Mouse (Mus musculus): ENCODE measurements around the gene Rrp8. TPM values are rescaled to one million over a fixed set of nuclear protein-coding genes. Genes with fewer than 3 reads are reported as not detected.

Rrp8 gene
- polyA plus RNA-seq, 2 experiments, result 7.0 to 9.2 TPM

DNA sequence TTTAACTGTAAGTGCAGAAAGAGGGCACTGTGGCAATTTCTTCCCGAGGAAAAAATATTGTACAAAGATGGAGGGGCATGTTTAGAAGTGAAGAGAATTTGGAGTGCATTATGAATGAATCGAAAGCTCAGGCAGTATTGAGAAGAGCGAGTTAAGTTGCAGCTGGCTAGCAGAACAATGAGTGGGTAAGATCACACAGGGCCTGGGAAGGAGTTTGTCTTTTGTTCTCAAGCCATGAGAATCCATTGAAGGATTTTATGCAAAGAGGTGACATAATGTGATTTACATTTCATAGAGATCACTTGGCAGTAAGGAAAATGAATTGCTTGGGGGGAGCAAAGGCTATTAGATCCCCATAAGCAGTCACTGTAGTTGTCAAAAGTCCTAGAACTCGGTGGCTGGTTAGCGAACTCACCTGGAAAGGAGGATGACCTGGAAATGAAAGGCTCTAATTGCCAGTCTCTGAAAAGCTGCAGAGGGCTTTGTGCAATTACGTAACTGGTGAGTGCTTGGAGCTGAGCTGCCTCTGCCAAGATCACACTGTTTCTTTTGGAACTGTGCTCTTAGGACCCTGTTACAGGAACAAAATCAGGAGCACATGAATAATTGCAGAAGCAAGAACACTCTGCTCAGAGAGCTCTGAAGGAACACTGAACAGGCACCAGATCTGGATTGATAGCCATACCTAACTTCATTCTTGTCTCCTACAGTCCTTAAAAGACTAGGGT is 8.3 kb downstream of the Rrp8 start:
- no peak for ATAC-seq (ENCODE audit: insufficient read depth)
- no peaks in the 10 kb centered on the region for H3K9me3 ChIP-seq (ENCODE audit: control insufficient read depth, low read length)
- no peak overlapping the region for H3K9ac ChIP-seq (replicated peaks)
- WGBS (ENCODE audit: insufficient replicate concordance), result 69% methylated on average over 6 of the region's 6 CpGs
- no peak overlapping the region for H3K4me2 ChIP-seq (ENCODE audit: low read depth)
- H3K27ac ChIP-seq, result no peak overlapping the region
- no peaks in the 10 kb centered on the region for H3K4me1 ChIP-seq (replicated peaks; ENCODE audit: control insufficient read depth in 2 of 2, insufficient read depth in 2 of 2, low read length in 1 of 2)
- peaks cover 16% of the 10 kb centered on the region for H3K36me3 ChIP-seq (replicated peaks; ENCODE audit: control insufficient read depth, insufficient read depth, low read depth)
- no peak overlapping the region for H3K4me3 ChIP-seq (ENCODE audit: insufficient read depth in 1 of 2, low read depth in 2 of 2, low read length in 2 of 2)
- DNase-seq (ENCODE audit: low read depth in 3 of 3, low spot score in 3 of 3), result no peak
- no peak for TF ChIP-seq EP300 (IDR thresholded peaks at IDR 0.05; ENCODE audit: low read depth)
- TF ChIP-seq CTCF (IDR thresholded peaks at IDR 0.05; ENCODE audit: low read depth), result no peak
- no peaks in the 10 kb centered on the region for H3K27me3 ChIP-seq (ENCODE audit: control insufficient read depth, insufficient read depth, low read length)

DNA sequence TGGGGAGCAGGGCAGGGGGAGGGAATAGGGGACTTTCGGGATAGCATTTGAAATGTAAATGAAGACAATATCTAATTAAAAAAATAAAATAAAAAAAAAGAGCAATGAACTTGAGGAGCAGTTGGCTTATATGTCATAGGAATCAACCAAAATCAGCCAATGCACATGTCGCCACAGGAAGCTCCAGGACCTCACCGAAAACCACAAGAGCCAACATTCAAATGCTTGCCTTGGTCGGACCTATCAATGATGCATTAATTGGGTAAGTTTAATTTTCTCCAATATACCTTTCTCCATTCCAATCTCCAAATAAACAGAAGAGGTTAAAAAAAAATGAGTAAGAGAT is 10.2 kb downstream of the Rrp8 start:
- Histone ChIP-seq H3K4me3 (ENCODE audit: insufficient read depth in 1 of 2, low read depth in 2 of 2, low read length in 2 of 2) (no peak overlapping the region), H3K27me3 (ENCODE audit: control insufficient read depth, insufficient read depth, low read length) (no peaks in the 10 kb centered on the region), H3K9me3 (ENCODE audit: control insufficient read depth, low read length) (no peaks in the 10 kb centered on the region), H3K27ac (no peak overlapping the region), H3K9ac (replicated peaks) (no peak overlapping the region), H3K4me2 (ENCODE audit: low read depth) (no peak overlapping the region), H3K4me1 (replicated peaks; ENCODE audit: control insufficient read depth in 2 of 2, insufficient read depth in 2 of 2, low read length in 1 of 2) (no peaks in the 10 kb centered on the region), H3K36me3 (replicated peaks; ENCODE audit: control insufficient read depth, insufficient read depth, low read depth) (peaks cover 4% of the 10 kb centered on the region)
- ATAC-seq (ENCODE audit: insufficient read depth) (no peak), DNase-seq (ENCODE audit: low read depth in 3 of 3, low spot score in 3 of 3) (no peak)
- 53% methylated on average over 4 of the region's 4 CpGs for WGBS (ENCODE audit: insufficient replicate concordance)
- TF ChIP-seq CTCF (IDR thresholded peaks at IDR 0.05; ENCODE audit: low read depth) (no peak), EP300 (IDR thresholded peaks at IDR 0.05; ENCODE audit: low read depth) (no peak)

DNA sequence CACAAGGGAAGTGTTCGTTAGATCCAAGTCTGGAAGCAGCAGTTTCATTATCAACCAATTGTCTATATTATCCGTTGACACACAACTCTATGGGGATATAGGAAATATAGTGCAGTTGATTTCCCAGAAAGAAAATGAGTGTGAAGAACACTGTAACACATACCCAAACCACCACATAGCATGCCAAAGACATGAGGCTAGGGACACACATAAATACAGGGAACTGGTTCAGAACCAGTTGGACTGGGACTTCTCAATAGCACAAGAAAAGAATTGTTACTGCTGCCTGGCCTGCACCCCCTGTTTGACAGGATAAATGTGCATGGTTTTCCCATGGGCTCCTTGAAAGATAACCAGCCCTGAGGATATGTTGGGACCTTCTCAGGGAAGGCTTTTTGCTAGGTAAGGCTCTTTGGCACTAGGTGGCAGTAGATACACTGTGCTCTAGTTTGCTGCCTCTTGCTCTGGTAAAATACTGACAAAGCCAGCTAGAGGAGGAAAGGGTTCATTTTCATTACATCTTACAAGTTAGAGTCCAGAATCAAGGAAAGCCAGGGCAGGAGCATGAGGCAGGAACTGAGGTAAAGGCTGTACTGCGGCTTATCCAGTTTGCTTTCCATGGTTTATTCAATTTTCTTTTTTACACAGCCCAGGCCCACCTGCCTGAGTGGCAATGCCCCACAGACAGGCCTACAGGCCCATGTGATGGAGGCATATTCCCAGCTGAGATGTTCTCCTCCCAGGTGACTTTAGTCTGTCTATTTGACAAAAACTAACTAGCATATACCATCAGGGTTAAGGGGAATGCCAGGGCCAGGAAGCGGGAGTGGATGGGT is 10.8 kb downstream of the Rrp8 start:
- 72% methylated on average over 4 of the region's 4 CpGs for WGBS (ENCODE audit: insufficient replicate concordance)
- Histone ChIP-seq H3K4me1 (replicated peaks; ENCODE audit: control insufficient read depth in 2 of 2, insufficient read depth in 2 of 2, low read length in 1 of 2) (no peaks in the 10 kb centered on the region), H3K36me3 (replicated peaks; ENCODE audit: control insufficient read depth, insufficient read depth, low read depth) (peaks cover under 1% of the 10 kb centered on the region), H3K9me3 (ENCODE audit: control insufficient read depth, low read length) (no peaks in the 10 kb centered on the region), H3K4me2 (ENCODE audit: low read depth) (no peak overlapping the region), H3K27ac (no peak overlapping the region), H3K27me3 (ENCODE audit: control insufficient read depth, insufficient read depth, low read length) (no peaks in the 10 kb centered on the region), H3K9ac (replicated peaks) (no peak overlapping the region), H3K4me3 (ENCODE audit: insufficient read depth in 1 of 2, low read depth in 2 of 2, low read length in 2 of 2) (no peak overlapping the region)
- DNase-seq (ENCODE audit: low read depth in 3 of 3, low spot score in 3 of 3) (peak in 1 of 3 experiments; percentile 41), ATAC-seq (ENCODE audit: insufficient read depth) (peak; percentile 64)
- TF ChIP-seq CTCF (IDR thresholded peaks at IDR 0.05; ENCODE audit: low read depth), result peak; percentile 83
- no peak for TF ChIP-seq EP300 (IDR thresholded peaks at IDR 0.05; ENCODE audit: low read depth)

DNA sequence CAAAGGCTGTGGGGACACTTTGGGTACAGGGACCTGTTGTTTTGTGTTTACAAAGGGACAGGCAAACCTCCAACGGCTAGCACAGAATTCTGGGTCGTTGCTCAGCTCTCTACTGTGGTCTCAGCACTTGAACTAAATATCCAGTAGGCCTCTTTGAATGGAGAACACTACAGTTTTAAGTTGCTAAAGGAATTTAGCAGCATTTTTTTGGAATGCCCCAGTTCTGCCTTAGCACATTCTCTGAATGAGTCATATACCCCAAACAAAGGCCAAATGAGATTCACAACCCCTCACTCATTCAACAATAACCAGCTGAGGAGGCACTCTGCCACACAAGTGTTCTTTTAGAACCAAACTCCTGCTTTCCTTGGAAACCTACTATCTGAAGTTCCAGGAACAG is 15.3 kb downstream of the Rrp8 start:
- 45% methylated on average over 2 of the region's 2 CpGs for WGBS (ENCODE audit: insufficient replicate concordance)
- Histone ChIP-seq H3K4me1 (replicated peaks; ENCODE audit: control insufficient read depth in 2 of 2, insufficient read depth in 2 of 2, low read length in 1 of 2) (no peaks in the 10 kb centered on the region), H3K4me2 (ENCODE audit: low read depth) (no peak overlapping the region), H3K27ac (no peak overlapping the region), H3K4me3 (ENCODE audit: insufficient read depth in 1 of 2, low read depth in 2 of 2, low read length in 2 of 2) (no peak overlapping the region), H3K36me3 (replicated peaks; ENCODE audit: control insufficient read depth, insufficient read depth, low read depth) (no peaks in the 10 kb centered on the region), H3K27me3 (ENCODE audit: control insufficient read depth, insufficient read depth, low read length) (no peaks in the 10 kb centered on the region), H3K9ac (replicated peaks) (no peak overlapping the region), H3K9me3 (ENCODE audit: control insufficient read depth, low read length) (no peaks in the 10 kb centered on the region)
- TF ChIP-seq CTCF (IDR thresholded peaks at IDR 0.05; ENCODE audit: low read depth), result no peak
- no peak for TF ChIP-seq EP300 (IDR thresholded peaks at IDR 0.05; ENCODE audit: low read depth)
- ATAC-seq (ENCODE audit: insufficient read depth) (no peak), DNase-seq (ENCODE audit: low read depth in 3 of 3, low spot score in 3 of 3) (no peak)

DNA sequence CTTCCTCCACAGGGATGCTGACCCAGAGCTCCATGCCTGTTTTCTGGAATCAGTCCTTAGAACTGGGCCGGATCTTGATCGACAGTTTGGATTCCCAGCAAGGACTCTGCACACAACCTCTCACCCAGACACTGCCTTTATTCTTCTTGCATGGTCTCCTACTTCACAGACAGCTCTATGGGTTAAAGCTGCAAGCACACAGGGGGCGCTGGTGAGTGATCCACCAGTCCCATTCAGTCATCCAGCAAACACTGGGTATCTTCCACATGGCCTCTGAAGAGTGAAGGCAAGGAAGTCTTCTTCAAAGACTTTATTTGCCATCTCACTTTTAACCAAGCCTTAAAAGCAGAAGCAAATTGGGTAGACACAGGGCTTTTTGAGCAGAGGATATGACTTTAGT is 21.8 kb downstream of the Rrp8 start:
- H3K9me3 ChIP-seq (ENCODE audit: control insufficient read depth, low read length), result no peaks in the 10 kb centered on the region
- DNase-seq (ENCODE audit: low read depth in 3 of 3, low spot score in 3 of 3) (no peak), ATAC-seq (ENCODE audit: insufficient read depth) (no peak)
- no peak overlapping the region for H3K4me3 ChIP-seq (ENCODE audit: insufficient read depth in 1 of 2, low read depth in 2 of 2, low read length in 2 of 2)
- H3K36me3 ChIP-seq (replicated peaks; ENCODE audit: control insufficient read depth, insufficient read depth, low read depth), result no peaks in the 10 kb centered on the region
- TF ChIP-seq CTCF (IDR thresholded peaks at IDR 0.05; ENCODE audit: low read depth) (peak; percentile 47), EP300 (IDR thresholded peaks at IDR 0.05; ENCODE audit: low read depth) (no peak)
- H3K4me1 ChIP-seq (replicated peaks; ENCODE audit: control insufficient read depth in 2 of 2, insufficient read depth in 2 of 2, low read length in 1 of 2), result no peaks in the 10 kb centered on the region
- no peak overlapping the region for H3K27ac ChIP-seq
- H3K27me3 ChIP-seq (ENCODE audit: control insufficient read depth, insufficient read depth, low read length), result no peaks in the 10 kb centered on the region
- no peak overlapping the region for H3K9ac ChIP-seq (replicated peaks)
- no peak overlapping the region for H3K4me2 ChIP-seq (ENCODE audit: low read depth)
- WGBS (ENCODE audit: insufficient replicate concordance), result 52% methylated on average over 3 of the region's 3 CpGs
